ENCODE assay signal across 24 mouse cellular contexts in the genomic region with DNA sequence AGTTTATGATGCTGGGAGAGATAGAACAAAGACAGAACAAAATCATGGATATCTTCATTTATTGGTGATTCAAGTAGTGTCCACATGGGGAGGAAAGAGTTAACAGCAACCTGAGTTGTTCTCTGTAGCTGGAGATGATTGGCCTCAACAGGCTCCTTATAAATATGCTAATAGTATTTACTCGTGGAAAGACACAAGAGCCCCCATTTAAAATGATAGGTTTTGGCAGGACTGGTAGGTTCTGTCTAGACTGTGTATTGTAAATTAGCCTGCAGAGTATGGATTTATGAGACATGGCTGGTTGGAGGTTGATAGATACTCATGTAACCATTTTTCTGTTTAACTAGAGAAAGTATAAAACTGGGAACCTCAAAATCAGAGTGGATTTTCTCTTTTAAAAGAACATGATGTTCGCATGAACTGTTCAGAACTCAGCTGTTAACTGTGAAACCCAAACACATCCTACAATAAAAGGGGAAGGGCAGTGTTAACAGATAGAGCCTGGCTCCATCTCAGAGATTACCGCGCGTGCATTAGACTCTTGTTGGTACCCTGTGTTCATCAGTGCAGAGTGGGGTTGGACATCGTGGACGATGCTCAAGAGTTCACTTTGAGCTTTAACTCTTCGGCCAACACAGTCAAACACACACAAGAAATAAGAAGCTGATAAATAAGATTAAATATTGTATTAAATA. TPM values are rescaled to one million over a fixed set of nuclear protein-coding genes. Genes with fewer than 3 reads are reported as not detected.
A peak's percentile ranks its signal among the peaks of the same experiment; 100 is the strongest.
DNase-seq lines count a peak whose midpoint lies in the region; ATAC-seq and TF ChIP-seq lines count a peak whose summit lies in the region.
"Had no signal": no experiment of that assay in that cellular context is flagged by ENCODE, and none has a peak within 500 bp of the region (broad histone marks: within the 10 kb centered on the region; RNA-seq: fewer than 3 reads in every experiment).

No protein-coding gene starts in this region.

- no peak overlapping the region for H3K4me3 ChIP-seq in hindbrain, embryonic 12.5 days
- no peak overlapping the region for H3K4me3 ChIP-seq in hindbrain, embryonic 13.5 days
- H3K4me3 ChIP-seq in midbrain, embryonic 13.5 days (replicated peaks): no peak overlapping the region
- no peak overlapping the region for H3K4me3 ChIP-seq in midbrain, embryonic 15.5 days
- H3K4me3 ChIP-seq in embryonic facial prominence, embryonic 14.5 days (ENCODE audit: low read depth, low read length): no peak overlapping the region
- H3K4me3 ChIP-seq in hindbrain, postnatal 0 days (ENCODE audit: low read length): no peak overlapping the region
- H3K4me3 ChIP-seq: erythroblast, embryonic 14.5 days; heart, embryonic 13.5 days; limb, embryonic 12.5 days; liver, embryonic 15.5 days; neural tube, embryonic 12.5 days had no signal

- no peaks in the 10 kb centered on the region for H3K9me3 ChIP-seq in hindbrain, embryonic 12.5 days (replicated peaks)
- no peaks in the 10 kb centered on the region for H3K9me3 ChIP-seq in hindbrain, embryonic 13.5 days
- H3K9me3 ChIP-seq in midbrain, embryonic 13.5 days: no peaks in the 10 kb centered on the region
- no peaks in the 10 kb centered on the region for H3K9me3 ChIP-seq in midbrain, embryonic 15.5 days
- H3K9me3 ChIP-seq in embryonic facial prominence, embryonic 14.5 days (ENCODE audit: control insufficient read depth, low read length): no peaks in the 10 kb centered on the region
- H3K9me3 ChIP-seq in hindbrain, postnatal 0 days (ENCODE audit: low read length): no peaks in the 10 kb centered on the region
- H3K9me3 ChIP-seq: heart, embryonic 13.5 days; limb, embryonic 12.5 days; liver, embryonic 15.5 days; neural tube, embryonic 12.5 days had no signal

- H3K9ac ChIP-seq in hindbrain, embryonic 12.5 days: no peak overlapping the region
- no peak overlapping the region for H3K9ac ChIP-seq in hindbrain, embryonic 13.5 days
- H3K9ac ChIP-seq in midbrain, embryonic 13.5 days (replicated peaks): no peak overlapping the region
- no peak overlapping the region for H3K9ac ChIP-seq in midbrain, embryonic 15.5 days
- no peak overlapping the region for H3K9ac ChIP-seq in embryonic facial prominence, embryonic 14.5 days (ENCODE audit: low read depth, low read length)
- H3K9ac ChIP-seq in hindbrain, postnatal 0 days (replicated peaks; ENCODE audit: low read length): no peak overlapping the region
- H3K9ac ChIP-seq: heart, embryonic 13.5 days; limb, embryonic 12.5 days; liver, embryonic 15.5 days; neural tube, embryonic 12.5 days had no signal

- 74% methylated on average over 8 of the region's 8 CpGs for WGBS in hindbrain, embryonic 12.5 days
- WGBS in hindbrain, embryonic 13.5 days: 72% methylated on average over 8 of the region's 8 CpGs
- 67% methylated on average over 8 of the region's 8 CpGs for WGBS in midbrain, embryonic 13.5 days
- 67% methylated on average over 8 of the region's 8 CpGs for WGBS in midbrain, embryonic 15.5 days
- 69% methylated on average over 8 of the region's 8 CpGs for WGBS in embryonic facial prominence, embryonic 14.5 days
- WGBS in hindbrain, postnatal 0 days: 62% methylated on average over 8 of the region's 8 CpGs

- H3K27me3 ChIP-seq in hindbrain, embryonic 12.5 days: no peaks in the 10 kb centered on the region
- no peaks in the 10 kb centered on the region for H3K27me3 ChIP-seq in hindbrain, embryonic 13.5 days
- H3K27me3 ChIP-seq in midbrain, embryonic 13.5 days: no peaks in the 10 kb centered on the region
- H3K27me3 ChIP-seq in midbrain, embryonic 15.5 days (replicated peaks): no peaks in the 10 kb centered on the region
- H3K27me3 ChIP-seq in embryonic facial prominence, embryonic 14.5 days (replicated peaks; ENCODE audit: control insufficient read depth, insufficient read depth, low read length): no peaks in the 10 kb centered on the region
- no peaks in the 10 kb centered on the region for H3K27me3 ChIP-seq in hindbrain, postnatal 0 days (ENCODE audit: insufficient read depth, low read length)
- H3K27me3 ChIP-seq: CH12.LX; heart, embryonic 13.5 days; limb, embryonic 12.5 days; liver, embryonic 15.5 days; neural tube, embryonic 12.5 days had no signal

- TF ChIP-seq CTCF in hindbrain, postnatal 0 days (IDR thresholded peaks at IDR 0.05; ENCODE audit: low read depth): no peak

- no peak overlapping the region for H3K4me2 ChIP-seq in hindbrain, embryonic 12.5 days (replicated peaks)
- H3K4me2 ChIP-seq in hindbrain, embryonic 13.5 days: no peak overlapping the region
- H3K4me2 ChIP-seq in midbrain, embryonic 13.5 days (replicated peaks): no peak overlapping the region
- H3K4me2 ChIP-seq in midbrain, embryonic 15.5 days: no peak overlapping the region
- no peak overlapping the region for H3K4me2 ChIP-seq in embryonic facial prominence, embryonic 14.5 days (ENCODE audit: low read depth, low read length)
- H3K4me2 ChIP-seq in hindbrain, postnatal 0 days (ENCODE audit: low read depth, low read length): no peak overlapping the region
- H3K4me2 ChIP-seq: heart, embryonic 13.5 days; limb, embryonic 12.5 days; liver, embryonic 15.5 days; neural tube, embryonic 12.5 days had no signal

- no peaks in the 10 kb centered on the region for H3K4me1 ChIP-seq in hindbrain, embryonic 12.5 days
- H3K4me1 ChIP-seq in hindbrain, embryonic 13.5 days (replicated peaks): peaks cover 5% of the 10 kb centered on the region; the same call in 1 of the 2 replicates
- H3K4me1 ChIP-seq in midbrain, embryonic 13.5 days (replicated peaks): no peaks in the 10 kb centered on the region
- 0 out of 2 replicates have a peak, but pooled peaks cover 4% of the 10 kb centered on the region for H3K4me1 ChIP-seq in midbrain, embryonic 15.5 days
- H3K4me1 ChIP-seq in embryonic facial prominence, embryonic 14.5 days (ENCODE audit: control insufficient read depth, insufficient read depth, low read length): no peaks in the 10 kb centered on the region
- H3K4me1 ChIP-seq in hindbrain, postnatal 0 days (ENCODE audit: insufficient read depth, low read length): no peaks in the 10 kb centered on the region
- H3K4me1 ChIP-seq: heart, embryonic 13.5 days; limb, embryonic 12.5 days; liver, embryonic 15.5 days; neural tube, embryonic 12.5 days had no signal

- ATAC-seq in hindbrain, embryonic 12.5 days (ENCODE audit: low FRiP score): peak; percentile 73
- ATAC-seq in hindbrain, embryonic 13.5 days (ENCODE audit: low FRiP score): no peak
- peak; percentile 80 for ATAC-seq in midbrain, embryonic 13.5 days
- no peak; the same call in 1 of the 2 replicates for ATAC-seq in midbrain, embryonic 15.5 days (replicated peaks)
- no peak for ATAC-seq in embryonic facial prominence, embryonic 14.5 days (ENCODE audit: low read depth)
- peak; percentile 38; the same call in 1 of the 2 replicates for ATAC-seq in hindbrain, postnatal 0 days
- ATAC-seq: inflammation-experienced regulatory T-cells, adult 6 months had no signal

- peak; percentile 33 for DNase-seq in embryonic facial prominence, embryonic 14.5 days (ENCODE audit: low spot score)
- DNase-seq in hindbrain, postnatal 0 days (ENCODE audit: low spot score): peak; percentile 15
- DNase-seq in frontal cortex, postnatal 14 days (ENCODE audit: low spot score in 2 of 2): no peak
- DNase-seq: adrenal gland, postnatal 36 days; cerebellum, adult 2 months; cerebellum, postnatal 36 days; gastrocnemius, postnatal 14 days; heart, adult 18-20 months; kidney, adult 8-10 months; kidney, postnatal 36 days; thymus, postnatal 36 days had no signal

- H3K36me3 ChIP-seq in hindbrain, embryonic 12.5 days: no peaks in the 10 kb centered on the region
- H3K36me3 ChIP-seq in hindbrain, embryonic 13.5 days: no peaks in the 10 kb centered on the region
- H3K36me3 ChIP-seq in midbrain, embryonic 13.5 days: no peaks in the 10 kb centered on the region
- H3K36me3 ChIP-seq in midbrain, embryonic 15.5 days (replicated peaks): no peaks in the 10 kb centered on the region
- H3K36me3 ChIP-seq in embryonic facial prominence, embryonic 14.5 days (ENCODE audit: control insufficient read depth, insufficient read depth, low read length): no peaks in the 10 kb centered on the region
- H3K36me3 ChIP-seq in hindbrain, postnatal 0 days (ENCODE audit: insufficient read depth, low read length): no peaks in the 10 kb centered on the region
- H3K36me3 ChIP-seq: heart, embryonic 13.5 days; limb, embryonic 12.5 days; liver, embryonic 15.5 days; neural tube, embryonic 12.5 days had no signal

- no peak overlapping the region for H3K27ac ChIP-seq in hindbrain, embryonic 12.5 days
- H3K27ac ChIP-seq in hindbrain, embryonic 13.5 days: no peak overlapping the region
- H3K27ac ChIP-seq in midbrain, embryonic 13.5 days: no peak overlapping the region
- no peak overlapping the region for H3K27ac ChIP-seq in midbrain, embryonic 15.5 days
- no peak overlapping the region for H3K27ac ChIP-seq in embryonic facial prominence, embryonic 14.5 days (replicated peaks; ENCODE audit: low read depth, low read length)
- H3K27ac ChIP-seq in hindbrain, postnatal 0 days: no peak overlapping the region
- H3K27ac ChIP-seq: heart, embryonic 13.5 days; limb, embryonic 12.5 days; liver, embryonic 15.5 days; macrophage; neural tube, embryonic 12.5 days had no signal

RNA-seq across cellular contexts. Expression of a gene that starts 38.9 kb away (rescaled TPM):
- polyA plus RNA-seq in hindbrain, embryonic 12.5 days (2016; fragmentation: Nextera tagmentation; extraction: Ambion mirVana): 2.5 and 3.0 TPM in 2 replicates
- polyA plus RNA-seq in hindbrain, embryonic 13.5 days (2015; fragmentation: Nextera tagmentation; extraction: Ambion mirVana): 4.3 and 4.9 TPM in 2 replicates
- polyA plus RNA-seq in midbrain, embryonic 13.5 days (2015; fragmentation: Nextera tagmentation; extraction: Ambion mirVana): 2.2 and 2.3 TPM in 2 replicates
- 4.5 and 5.0 TPM in 2 replicates for polyA plus RNA-seq in midbrain, embryonic 15.5 days (2015; fragmentation: Nextera tagmentation; extraction: Ambion mirVana)
- 5.0 and 5.4 TPM in 2 replicates for polyA plus RNA-seq in embryonic facial prominence, embryonic 14.5 days (2014; fragmentation: Nextera tagmentation; extraction: Ambion mirVana)
- 18.5 and 19.8 TPM in 2 replicates for total RNA-seq in hindbrain, postnatal 0 days (2014; rRNA removed)
- polyA plus RNA-seq in hindbrain, postnatal 0 days (2015; fragmentation: Nextera tagmentation; extraction: Ambion mirVana): 11.6 and 11.8 TPM in 2 replicates
- total RNA-seq: CH12.LX, MEL had no signal
- polyA plus RNA-seq: erythroblast, embryonic 14.5 days had no signal

Comparison
In these comparisons a context has a peak if more than half of its experiments do, and no peak if none do; other contexts are left out.
1. ATAC-seq: peak in hindbrain, embryonic 12.5 days (single experiment), midbrain, embryonic 13.5 days (single experiment) and hindbrain, postnatal 0 days (single experiment); none in hindbrain, embryonic 13.5 days (single experiment), midbrain, embryonic 15.5 days (single experiment) and embryonic facial prominence, embryonic 14.5 days (single experiment).
2. DNase-seq: peak in embryonic facial prominence, embryonic 14.5 days (single experiment) and hindbrain, postnatal 0 days (single experiment); none in frontal cortex, postnatal 14 days (0 of 2).